Mouse (Mus musculus): ENCODE results near the gene Tmem211. TPM values are rescaled to one million over a fixed set of nuclear protein-coding genes. Genes with fewer than 3 reads are reported as not detected.

The Tmem211 gene
- polyA plus RNA-seq, 1 experiment: not detected

GRCm38 (mm10) chr5:113210314-113210713, 16.4 kb upstream of the Tmem211 start:
- DNase-seq (ENCODE audit: extremely low spot score in 1 of 2, low spot score in 1 of 2): no peak

GRCm38 (mm10) chr5:113212156-113212835, 14.4 kb upstream of the Tmem211 start:
- DNase-seq (ENCODE audit: extremely low spot score in 1 of 2, low spot score in 1 of 2): no peak

- no peak for DNase-seq (ENCODE audit: extremely low spot score in 1 of 2, low spot score in 1 of 2)
These were observed 12.7 kb upstream of the Tmem211 start for GRCm38 (mm10) chr5:113214041-113214440.

- no peak for DNase-seq (ENCODE audit: extremely low spot score in 1 of 2, low spot score in 1 of 2)
These were observed 12.3 kb upstream of the Tmem211 start for GRCm38 (mm10) chr5:113214455-113214854.

GRCm38 (mm10) chr5:113215610-113216011, 11.1 kb upstream of the Tmem211 start:
- DNase-seq (ENCODE audit: extremely low spot score in 1 of 2, low spot score in 1 of 2): peak in 1 of 2 experiments; percentile 55

- DNase-seq (ENCODE audit: extremely low spot score in 1 of 2, low spot score in 1 of 2): peak in 1 of 2 experiments; percentile 57
These were observed 10.3 kb upstream of the Tmem211 start for GRCm38 (mm10) chr5:113216328-113216960.

- no peak for DNase-seq (ENCODE audit: extremely low spot score in 1 of 2, low spot score in 1 of 2)
These were observed 9.6 kb upstream of the Tmem211 start for GRCm38 (mm10) chr5:113217076-113217475.

GRCm38 (mm10) chr5:113218617-113219235, 8.0 kb upstream of the Tmem211 start:
- DNase-seq (ENCODE audit: extremely low spot score in 1 of 2, low spot score in 1 of 2): no peak

- DNase-seq (ENCODE audit: extremely low spot score in 1 of 2, low spot score in 1 of 2): no peak
These were observed 7.3 kb upstream of the Tmem211 start for GRCm38 (mm10) chr5:113219450-113219849.

GRCm38 (mm10) chr5:113219876-113220275, 6.8 kb upstream of the Tmem211 start:
- no peak for DNase-seq (ENCODE audit: extremely low spot score in 1 of 2, low spot score in 1 of 2)

GRCm38 (mm10) chr5:113220383-113221146, 6.1 kb upstream of the Tmem211 start:
- no peak for DNase-seq (ENCODE audit: extremely low spot score in 1 of 2, low spot score in 1 of 2)

GRCm38 (mm10) chr5:113221147-113221865, 5.4 kb upstream of the Tmem211 start, which contains the start of gene 2900026A02Rik:
Gene 2900026A02Rik, minus strand, starts transcription at chr5:113221236.
- peak in 1 of 2 experiments; percentile 79 for DNase-seq (ENCODE audit: extremely low spot score in 1 of 2, low spot score in 1 of 2)

GRCm38 (mm10) chr5:113223888-113224287, 2.8 kb upstream of the Tmem211 start:
- no peak for DNase-seq (ENCODE audit: extremely low spot score in 1 of 2, low spot score in 1 of 2)

- DNase-seq (ENCODE audit: extremely low spot score in 1 of 2, low spot score in 1 of 2): no peak
These were observed 1.4 kb upstream of the Tmem211 start for GRCm38 (mm10) chr5:113225271-113225670.

- no peak for DNase-seq (ENCODE audit: extremely low spot score in 1 of 2, low spot score in 1 of 2)
These were observed 848 bp upstream of the Tmem211 start for GRCm38 (mm10) chr5:113225686-113226435.

- no peak for DNase-seq (ENCODE audit: extremely low spot score in 1 of 2, low spot score in 1 of 2)
These were observed 3.5 kb downstream of the Tmem211 start for GRCm38 (mm10) chr5:113230196-113230595.

- no peak for DNase-seq (ENCODE audit: extremely low spot score in 1 of 2, low spot score in 1 of 2)
These were observed 22.7 kb downstream of the Tmem211 start for GRCm38 (mm10) chr5:113249263-113249930.

GRCm38 (mm10) chr5:113250806-113251205, 24.1 kb downstream of the Tmem211 start:
- peak in 1 of 2 experiments; percentile 41 for DNase-seq (ENCODE audit: extremely low spot score in 1 of 2, low spot score in 1 of 2)

- no peak for DNase-seq (ENCODE audit: extremely low spot score in 1 of 2, low spot score in 1 of 2)
These were observed 38.9 kb downstream of the Tmem211 start for GRCm38 (mm10) chr5:113265637-113266036.
